Mouse (Mus musculus) olfactory bulb, adult 2 months (tissue): Measurements from ENCODE around the gene Klhl18.

ENCODE experiments used
- CTCF ChIP-seq: fragments of 200-500 bp; IDR thresholded peaks from 2 replicates; pipeline ENCODE4 v1.5.1; 2012; ENCODE audit warnings: low read depth, mild to moderate bottlenecking, low read length, moderate library complexity; ENCODE audit not compliant: insufficient read depth
- POLR2A ChIP-seq: fragments of 200-500 bp; IDR thresholded peaks from 2 replicates; pipeline ENCODE4 v1.6.1; 2012; ENCODE audit warnings: mild to moderate bottlenecking, low read depth, low read length, moderate library complexity; ENCODE audit not compliant: insufficient read depth

DNA sequence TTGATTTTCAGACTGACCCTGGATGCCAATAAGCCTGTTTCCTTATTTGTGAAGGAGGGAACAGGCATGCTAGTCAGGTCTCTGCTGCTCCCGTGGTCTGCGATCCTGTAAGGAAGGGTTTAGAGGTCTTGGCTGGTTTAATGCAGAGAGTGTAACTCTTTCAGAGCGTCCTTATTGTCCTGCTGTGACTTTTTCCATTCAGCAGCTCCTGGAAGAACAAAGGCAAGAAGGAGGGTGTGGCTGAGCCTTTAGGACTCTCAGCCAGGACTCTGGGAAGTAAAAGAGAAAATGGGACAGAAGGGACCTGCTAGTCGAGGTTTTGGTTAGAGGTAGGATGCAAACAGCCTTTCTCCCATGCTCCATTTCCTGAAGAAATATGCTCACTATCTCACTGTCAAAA lies 12.3 kb upstream of the Klhl18 start:
- TF ChIP-seq CTCF: no peak
- no peak for TF ChIP-seq POLR2A
